Mouse (Mus musculus) frontal cortex, postnatal 25 days (tissue): ENCODE measurements around the gene Map3k4.

Experiments
- DNase-seq, 2 experiments: peaks; one replicate each; pipeline ENCODE4 v3.0.0; 2022; ENCODE audit warnings: low spot score in 2 of 2

Map3k4 gene

GRCm38 (mm10) chr17:12271805-12272204 lies 46.8 kb downstream of the Map3k4 start:
- DNase-seq, result no peak

GRCm38 (mm10) chr17:12268538-12268937 lies 50.1 kb downstream of the Map3k4 start:
- no peak for DNase-seq

GRCm38 (mm10) chr17:12268091-12268490 lies 50.5 kb downstream of the Map3k4 start:
- no peak for DNase-seq

- peak in 1 of 2 experiments; percentile 35 for DNase-seq
Measured at GRCm38 (mm10) chr17:12265969-12266925, 52.3 kb downstream of the Map3k4 start.

- no peak for DNase-seq
Measured at GRCm38 (mm10) chr17:12264293-12264692, 54.3 kb downstream of the Map3k4 start.

- DNase-seq, result no peak
Measured at GRCm38 (mm10) chr17:12263787-12264186, 54.8 kb downstream of the Map3k4 start.

- no peak for DNase-seq
Measured at GRCm38 (mm10) chr17:12262851-12263250, 55.7 kb downstream of the Map3k4 start.

GRCm38 (mm10) chr17:12261887-12262286 lies 56.7 kb downstream of the Map3k4 start:
- no peak for DNase-seq

GRCm38 (mm10) chr17:12261376-12261775 lies 57.2 kb downstream of the Map3k4 start:
- DNase-seq, result no peak

GRCm38 (mm10) chr17:12259957-12260356 lies 58.6 kb downstream of the Map3k4 start:
- no peak for DNase-seq

- DNase-seq, result no peak
Measured at GRCm38 (mm10) chr17:12258517-12258916, 60.1 kb downstream of the Map3k4 start.

- DNase-seq, result no peak
Measured at GRCm38 (mm10) chr17:12256142-12256541, 62.5 kb downstream of the Map3k4 start.

- DNase-seq, result no peak
Measured at GRCm38 (mm10) chr17:12250581-12250980, 68.0 kb downstream of the Map3k4 start.

GRCm38 (mm10) chr17:12249783-12250504 lies 68.7 kb downstream of the Map3k4 start:
- no peak for DNase-seq

- DNase-seq, result no peak
Measured at GRCm38 (mm10) chr17:12240701-12241100, 77.9 kb downstream of the Map3k4 start.

- no peak for DNase-seq
Measured at GRCm38 (mm10) chr17:12232724-12233123, 85.9 kb downstream of the Map3k4 start.

- no peak for DNase-seq
Measured at GRCm38 (mm10) chr17:12231087-12231486, 87.5 kb downstream of the Map3k4 start.

- DNase-seq, result no peak
Measured at GRCm38 (mm10) chr17:12230167-12230566, 88.4 kb downstream of the Map3k4 start.

GRCm38 (mm10) chr17:12229756-12230155 lies 88.8 kb downstream of the Map3k4 start:
- no peak for DNase-seq

GRCm38 (mm10) chr17:12228471-12228870 lies 90.1 kb downstream of the Map3k4 start:
- no peak for DNase-seq

- no peak for DNase-seq
Measured at GRCm38 (mm10) chr17:12228001-12228400, 90.6 kb downstream of the Map3k4 start.

GRCm38 (mm10) chr17:12226551-12226950 lies 92.0 kb downstream of the Map3k4 start:
- no peak for DNase-seq

GRCm38 (mm10) chr17:12225227-12225626 lies 93.4 kb downstream of the Map3k4 start:
- DNase-seq, result no peak
